Mouse (Mus musculus) lung, postnatal 0 days (tissue): Measurements from ENCODE around the gene B4galt1. TPM values are rescaled to one million over a fixed set of nuclear protein-coding genes. Genes with fewer than 3 reads are reported as not detected.
A peak's percentile ranks its signal among the peaks of the same experiment; 100 is the strongest.

Experiments
- ATAC-seq: fragments of 200-750 bp; cut with Nextera tagmentation; 2 replicates; pipeline ENCODE4 v1.8.0; 2017; ENCODE audit warnings: moderate library complexity
- DNase-seq: peaks from one replicate; pipeline ENCODE4 v3.0.0-alpha.2; 2016; ENCODE audit warnings: low spot score
- H3K27ac ChIP-seq: fragments of 300-500 bp; sonication (generic); 2 replicates; pipeline ENCODE4 v1.5.1; 2014; ENCODE audit warnings: antibody characterized with exemption, mild to moderate bottlenecking, low read length, mixed read lengths
- H3K27me3 ChIP-seq: fragments of 300-500 bp; sonication (generic); replicated peaks from 2 replicates; pipeline ENCODE4 v1.6.1; 2014; ENCODE audit warnings: low read length, mixed read lengths; ENCODE audit not compliant: insufficient read depth
- H3K36me3 ChIP-seq: fragments of 300-500 bp; sonication (generic); 2 replicates; pipeline ENCODE4 v1.6.1; 2014; ENCODE audit warnings: low read length, mixed read lengths; ENCODE audit not compliant: insufficient read depth
- H3K4me1 ChIP-seq: fragments of 300-500 bp; sonication (generic); 2 replicates; pipeline ENCODE4 v1.6.1; 2014; ENCODE audit warnings: antibody characterized with exemption, low read depth, low read length, mixed read lengths; ENCODE audit not compliant: insufficient read depth
- H3K4me2 ChIP-seq: fragments of 300-500 bp; sonication (generic); replicated peaks from 2 replicates; pipeline ENCODE4 v1.6.1; 2014; ENCODE audit warnings: low read depth, mild to moderate bottlenecking, low read length, moderate library complexity, mixed read lengths
- H3K4me3 ChIP-seq: fragments of 300-500 bp; sonication (generic); 2 replicates; pipeline ENCODE4 v1.5.1; 2014; ENCODE audit warnings: low read depth, low read length
- H3K9ac ChIP-seq: fragments of 300-500 bp; sonication (generic); replicated peaks from 2 replicates; pipeline ENCODE4 v1.6.1; 2014; ENCODE audit warnings: low read depth, mild to moderate bottlenecking
- H3K9me3 ChIP-seq: fragments of 300-500 bp; sonication (generic); 2 replicates; pipeline ENCODE4 v1.6.1; 2016; ENCODE audit warnings: low read length, mixed read lengths
- CTCF ChIP-seq: IDR thresholded peaks from 2 replicates; pipeline ENCODE4 v1.5.1; 2016; ENCODE audit warnings: antibody characterized with exemption, mild to moderate bottlenecking
- EP300 ChIP-seq: IDR thresholded peaks from 2 replicates; pipeline ENCODE4 v1.6.1; 2016; ENCODE audit warnings: antibody characterized with exemption, mild to moderate bottlenecking, control low read depth
- WGBS: fragments of 180-500 bp; shearing (Covaris S2); extraction: QIAGEN DNeasy Blood & Tissue Kit; methylation state at CpG from one replicate; pipeline ENCODE4 v1.1.7; 2014; 5-methylcytosine and 5-hydroxymethylcytosine counted together
- polyA plus RNA-seq: library from polyadenylated mRNA; unstranded; fragments of >200 nt; fragmentation: Nextera tagmentation; extraction: Ambion mirVana; gene quantifications from 2 replicates; pipeline ENCODE4 v1.2.1, GENCODE M21; 2015

Gene B4galt1
- polyA plus RNA-seq, 1 experiment from 2014 or later = 89.4 TPM

GRCm38 (mm10) chr4:40847160-40847559 lies 6.6 kb downstream of the B4galt1 start:
- DNase-seq (peak; percentile 77), ATAC-seq (0 out of 2 replicates have a peak, but pooled peaks have one; percentile 0)
- Histone ChIP-seq H3K4me1 (peaks cover 69% of the 10 kb centered on the region), H3K9me3 (no peaks in the 10 kb centered on the region), H3K9ac (0 out of 2 replicates have a peak overlapping the region, but pooled peaks have one; percentile 6), H3K27ac (peak overlapping the region; percentile 89), H3K36me3 (peaks cover 4% of the 10 kb centered on the region; the same call in 1 of the 2 replicates), H3K4me3 (no peak overlapping the region), H3K4me2 (peak overlapping the region; percentile 29), H3K27me3 (no peaks in the 10 kb centered on the region)
- 38% methylated on average over 4 of the region's 4 CpGs for WGBS
- TF ChIP-seq CTCF (no peak), EP300 (no peak)

- Histone ChIP-seq H3K4me3 (no peak overlapping the region), H3K27ac (peak overlapping the region; percentile 89), H3K9ac (0 out of 2 replicates have a peak overlapping the region, but pooled peaks have one; percentile 16), H3K4me2 (peak overlapping the region; percentile 29), H3K27me3 (no peaks in the 10 kb centered on the region), H3K36me3 (peaks cover 4% of the 10 kb centered on the region; the same call in 1 of the 2 replicates), H3K4me1 (peaks cover 69% of the 10 kb centered on the region), H3K9me3 (no peaks in the 10 kb centered on the region)
- 33% methylated on average over 7 of the region's 7 CpGs for WGBS
- TF ChIP-seq EP300 (peak; percentile 66), CTCF (no peak)
- ATAC-seq (0 out of 2 replicates have a peak, but pooled peaks have one; percentile 0), DNase-seq (peak; percentile 69)
Observed at GRCm38 (mm10) chr4:40846143-40846931, 7.5 kb downstream of the B4galt1 start.

GRCm38 (mm10) chr4:40844811-40845751 lies 8.7 kb downstream of the B4galt1 start:
- DNase-seq (peak; percentile 95), ATAC-seq (peak; percentile 74)
- H3K9me3 ChIP-seq = no peaks in the 10 kb centered on the region

GRCm38 (mm10) chr4:40844251-40844721 lies 9.5 kb downstream of the B4galt1 start:
- no peak overlapping the region for H3K9ac ChIP-seq
- peaks cover 4% of the 10 kb centered on the region; the same call in 1 of the 2 replicates for H3K36me3 ChIP-seq
- H3K27me3 ChIP-seq = no peaks in the 10 kb centered on the region
- H3K4me2 ChIP-seq = 0 out of 2 replicates have a peak overlapping the region, but pooled peaks have one; percentile 9
- H3K9me3 ChIP-seq = no peaks in the 10 kb centered on the region
- peaks cover 63% of the 10 kb centered on the region for H3K4me1 ChIP-seq
- peak; percentile 48 for ATAC-seq
- TF ChIP-seq CTCF (peak; percentile 23), EP300 (no peak)
- peak; percentile 78 for DNase-seq
- H3K27ac ChIP-seq = peak overlapping the region; percentile 89
- WGBS = 15% methylated on average over 5 of the region's 5 CpGs
- no peak overlapping the region for H3K4me3 ChIP-seq

More at GRCm38 (mm10) chr4:40844811-40845751, 8.7 kb downstream of the B4galt1 start:
- Histone ChIP-seq H3K4me2 (0 out of 2 replicates have a peak overlapping the region, but pooled peaks have one; percentile 11), H3K4me1 (peaks cover 68% of the 10 kb centered on the region), H3K27me3 (no peaks in the 10 kb centered on the region), H3K9ac (no peak overlapping the region), H3K4me3 (no peak overlapping the region), H3K27ac (peak overlapping the region; percentile 89), H3K36me3 (peaks cover 4% of the 10 kb centered on the region; the same call in 1 of the 2 replicates)
- 7% methylated on average over 12 of the region's 12 CpGs for WGBS
- TF ChIP-seq EP300 = peak; percentile 65; the same call in 1 of the 2 replicates
- no peak for TF ChIP-seq CTCF

- Histone ChIP-seq H3K9ac (no peak overlapping the region), H3K27me3 (no peaks in the 10 kb centered on the region), H3K9me3 (no peaks in the 10 kb centered on the region), H3K27ac (peak overlapping the region; percentile 89), H3K4me1 (peaks cover 62% of the 10 kb centered on the region), H3K4me3 (no peak overlapping the region), H3K4me2 (0 out of 2 replicates have a peak overlapping the region, but pooled peaks have one; percentile 9), H3K36me3 (no peaks in the 10 kb centered on the region; the same call in 1 of the 2 replicates)
- WGBS = 50% methylated on average over 8 of the region's 8 CpGs
- peak; percentile 17 for DNase-seq
- no peak for ATAC-seq
- TF ChIP-seq EP300 (no peak), CTCF (no peak)
Observed at GRCm38 (mm10) chr4:40843726-40844125, 10.1 kb downstream of the B4galt1 start.
